Mouse (Mus musculus) ovary, postnatal 36 days (tissue): ENCODE data around the gene Vsx1.

ENCODE experiments used
- DNase-seq: peaks from one replicate; pipeline ENCODE4 v3.0.0; 2022; ENCODE audit warnings: low spot score, mixed read lengths

Gene Vsx1

DNA sequence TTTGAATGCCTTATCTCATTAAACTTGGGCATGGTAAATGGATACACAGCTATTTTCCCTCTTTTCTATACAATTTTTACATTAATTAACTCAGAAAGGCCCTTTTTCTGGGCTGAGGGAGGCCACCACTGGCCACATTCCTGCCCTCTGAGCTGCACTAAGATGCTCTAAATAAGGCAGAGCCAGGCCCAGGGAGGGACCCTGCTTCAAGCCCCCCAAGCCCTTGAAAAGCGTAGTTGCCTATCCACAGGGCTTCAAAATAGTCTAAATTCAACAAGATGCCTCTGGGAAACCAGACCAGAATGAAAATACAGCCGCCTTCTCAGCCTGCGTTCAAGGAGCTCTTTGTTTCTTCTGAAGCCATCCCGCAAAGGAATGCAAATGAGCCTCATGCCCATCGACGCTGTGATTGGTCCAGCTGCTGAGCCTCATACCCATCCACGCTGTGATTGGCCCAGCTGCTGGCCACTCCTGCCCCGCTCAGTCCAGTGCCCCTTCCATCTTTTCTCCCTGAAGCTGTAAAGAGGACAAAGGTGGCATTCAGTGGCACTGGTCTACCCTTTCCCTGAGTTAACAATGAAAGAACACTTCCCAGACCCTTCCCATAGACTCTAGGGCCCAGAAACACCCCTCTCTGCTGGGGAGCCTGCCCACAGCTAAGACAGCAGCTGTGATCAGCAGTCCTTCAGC, 45.3 kb downstream of the Vsx1 start:
- DNase-seq, result no peak

GRCm38 (mm10) chr2:150643166-150643565, 46.0 kb downstream of the Vsx1 start:
- DNase-seq, result no peak

- no peak for DNase-seq
These were observed 50.8 kb downstream of the Vsx1 start for GRCm38 (mm10) chr2:150638370-150638733.

GRCm38 (mm10) chr2:150637702-150638369, 51.3 kb downstream of the Vsx1 start:
- no peak for DNase-seq

DNA sequence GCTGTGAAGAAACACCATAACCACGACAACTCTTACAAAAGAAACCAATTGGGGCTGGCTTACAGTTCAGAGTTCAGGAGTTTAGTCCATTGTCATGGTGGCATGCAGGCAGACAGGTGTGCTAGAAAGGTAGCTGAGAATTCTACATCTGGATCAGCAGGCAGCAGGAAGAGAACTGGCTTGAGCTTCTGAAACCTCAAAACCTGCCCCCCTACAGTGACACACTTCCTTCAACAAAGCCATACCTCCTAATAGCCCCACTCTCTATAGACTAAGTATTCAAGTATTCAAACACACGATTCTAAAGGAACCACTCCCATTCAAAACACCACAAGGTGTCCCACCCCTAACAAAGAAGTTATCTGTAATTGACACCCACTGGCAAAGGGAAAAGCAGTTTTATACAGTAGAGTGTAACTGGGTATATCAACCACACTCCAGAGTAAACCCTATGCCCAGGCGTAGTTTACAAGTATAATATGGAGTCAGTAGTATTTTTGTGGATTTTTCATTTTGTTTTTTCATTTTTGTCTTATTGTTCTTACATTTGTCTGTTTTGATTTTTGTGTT, 53.2 kb downstream of the Vsx1 start:
- no peak for DNase-seq
